Comparison of ENCODE assay signal across 33 mouse cellular contexts in the genomic region with DNA sequence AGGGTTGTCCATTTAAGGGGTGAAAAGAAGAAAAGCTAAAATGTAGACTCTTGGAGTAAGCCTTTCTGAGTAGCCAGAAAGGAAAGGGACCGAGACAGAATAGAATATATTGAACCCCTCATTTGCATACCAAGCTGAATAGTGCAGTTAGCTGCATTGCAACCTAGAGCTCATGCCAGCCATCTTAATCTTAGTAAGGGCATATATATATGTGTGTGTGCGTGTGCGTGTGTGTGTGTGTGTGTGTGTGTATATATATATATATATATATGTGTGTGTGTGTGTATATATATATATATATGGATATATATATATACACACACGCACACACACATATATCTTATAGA. TPM values are rescaled to one million over a fixed set of nuclear protein-coding genes. Genes with fewer than 3 reads are reported as not detected.
DNase-seq lines count a peak whose midpoint lies in the region; ATAC-seq and TF ChIP-seq lines count a peak whose summit lies in the region.
"Had no signal": no experiment of that assay in that cellular context is flagged by ENCODE, and none has a peak within 500 bp of the region (broad histone marks: within the 10 kb centered on the region; RNA-seq: fewer than 3 reads in every experiment).

No protein-coding gene starts in this region.

- peak; percentile 67; the same call in 1 of the 2 replicates for ATAC-seq in hindbrain, embryonic 12.5 days (ENCODE audit: low FRiP score)
- ATAC-seq in hindbrain, embryonic 16.5 days, result no peak
- ATAC-seq in forebrain, embryonic 15.5 days (replicated peaks), result 0 out of 2 replicates have a peak, but pooled peaks have one; percentile 60
- ATAC-seq in neural tube, embryonic 13.5 days (ENCODE audit: low read depth), result peak; percentile 63
- ATAC-seq: CD4-positive, CD25-positive, alpha-beta regulatory T cell, adult 4 months; Patski had no signal

- H3K9ac ChIP-seq in hindbrain, embryonic 12.5 days, result no peak overlapping the region
- no peak overlapping the region for H3K9ac ChIP-seq in hindbrain, embryonic 16.5 days (ENCODE audit: low read depth, low read length)
- no peak overlapping the region for H3K9ac ChIP-seq in ES-E14 (ENCODE audit: insufficient read depth, low read depth, low read length, poor library complexity, severe bottlenecking)
- no peak overlapping the region for H3K9ac ChIP-seq in forebrain, embryonic 15.5 days (replicated peaks)
- no peak overlapping the region for H3K9ac ChIP-seq in neural tube, embryonic 13.5 days
- H3K9ac ChIP-seq: heart, embryonic 13.5 days; hindbrain, embryonic 14.5 days had no signal

- in situ Hi-C loops in ES-E14 (cut with MboI; ENCODE audit: low sequenced_read_pairs in 2 of 2, unreplicated experiment in 2 of 2), result no loop called here

- no peak for DNase-seq in ES-E14 (ENCODE audit: low read depth, low spot score)
- no peak for DNase-seq in left cerebral cortex, adult 11 months (ENCODE audit: low spot score)
- DNase-seq in thymus, postnatal 14 days, result no peak
- DNase-seq: adrenal gland, postnatal 36 days; cerebellum, adult 9-11 months; gastrocnemius, postnatal 25 days; heart, postnatal 14 days; kidney, adult 8-10 months; kidney, postnatal 10 days; lung, postnatal 4 days; thymus, postnatal 36 days had no signal

- H3K4me3 ChIP-seq in hindbrain, embryonic 12.5 days, result no peak overlapping the region
- no peak overlapping the region for H3K4me3 ChIP-seq in hindbrain, embryonic 16.5 days (ENCODE audit: low read length)
- no peak overlapping the region for H3K4me3 ChIP-seq in ES-E14 (ENCODE audit: insufficient read depth in 1 of 2, low read depth in 1 of 2, low read length in 2 of 2, poor library complexity in 1 of 2, severe bottlenecking in 1 of 2)
- no peak overlapping the region for H3K4me3 ChIP-seq in forebrain, embryonic 15.5 days
- H3K4me3 ChIP-seq in neural tube, embryonic 13.5 days, result no peak overlapping the region
- H3K4me3 ChIP-seq: heart, adult 2 months; heart, embryonic 13.5 days; myocyte had no signal

- no peaks in the 10 kb centered on the region for H3K36me3 ChIP-seq in hindbrain, embryonic 12.5 days
- H3K36me3 ChIP-seq in hindbrain, embryonic 16.5 days (ENCODE audit: control insufficient read depth, insufficient read depth, low read length), result no peaks in the 10 kb centered on the region
- no peaks in the 10 kb centered on the region for H3K36me3 ChIP-seq in ES-E14 (ENCODE audit: control insufficient read depth, insufficient read depth, low read length, poor library complexity, severe bottlenecking)
- H3K36me3 ChIP-seq in forebrain, embryonic 15.5 days, result no peaks in the 10 kb centered on the region
- H3K36me3 ChIP-seq in neural tube, embryonic 13.5 days, result no peaks in the 10 kb centered on the region
- H3K36me3 ChIP-seq: G1E; heart, embryonic 13.5 days had no signal

- H3K27me3 ChIP-seq in hindbrain, embryonic 12.5 days, result no peaks in the 10 kb centered on the region
- no peaks in the 10 kb centered on the region for H3K27me3 ChIP-seq in hindbrain, embryonic 16.5 days (replicated peaks; ENCODE audit: control insufficient read depth, insufficient read depth, low read length)
- no peaks in the 10 kb centered on the region for H3K27me3 ChIP-seq in forebrain, embryonic 15.5 days
- no peaks in the 10 kb centered on the region for H3K27me3 ChIP-seq in neural tube, embryonic 13.5 days
- H3K27me3 ChIP-seq: heart, embryonic 13.5 days; Patski had no signal

- no peaks in the 10 kb centered on the region for H3K9me3 ChIP-seq in hindbrain, embryonic 12.5 days (replicated peaks)
- H3K9me3 ChIP-seq in hindbrain, embryonic 16.5 days (ENCODE audit: control insufficient read depth, low read length), result no peaks in the 10 kb centered on the region
- H3K9me3 ChIP-seq in ES-E14 (ENCODE audit: control insufficient read depth, insufficient read depth, low read depth, low read length), result no peaks in the 10 kb centered on the region
- H3K9me3 ChIP-seq in forebrain, embryonic 15.5 days, result no peaks in the 10 kb centered on the region
- H3K9me3 ChIP-seq in neural tube, embryonic 13.5 days, result no peaks in the 10 kb centered on the region
- H3K9me3 ChIP-seq: G1E had no signal

- 81% methylated on average over 4 of the region's 4 CpGs for WGBS in hindbrain, embryonic 12.5 days
- WGBS in hindbrain, embryonic 16.5 days, result 74% methylated on average over 4 of the region's 4 CpGs
- 50% methylated on average over 4 of the region's 4 CpGs for WGBS in forebrain, embryonic 15.5 days
- WGBS in neural tube, embryonic 13.5 days, result 58% methylated on average over 4 of the region's 4 CpGs

- no peak overlapping the region for H3K4me2 ChIP-seq in hindbrain, embryonic 12.5 days (replicated peaks)
- no peak overlapping the region for H3K4me2 ChIP-seq in hindbrain, embryonic 16.5 days (ENCODE audit: low read length)
- H3K4me2 ChIP-seq in forebrain, embryonic 15.5 days (replicated peaks), result no peak overlapping the region
- H3K4me2 ChIP-seq in neural tube, embryonic 13.5 days, result peak overlapping the region; percentile 12; the same call in 1 of the 2 replicates
- H3K4me2 ChIP-seq: heart, embryonic 13.5 days; hindbrain, embryonic 14.5 days had no signal

- no peaks in the 10 kb centered on the region for H3K4me1 ChIP-seq in hindbrain, embryonic 12.5 days
- H3K4me1 ChIP-seq in hindbrain, embryonic 16.5 days (ENCODE audit: control insufficient read depth, insufficient read depth, low read depth, low read length), result no peaks in the 10 kb centered on the region
- H3K4me1 ChIP-seq in ES-E14 (ENCODE audit: control insufficient read depth in 2 of 2, insufficient read depth in 2 of 2, low read length in 2 of 2, poor library complexity in 1 of 2), result peaks cover 7 to 16% of the 10 kb centered on the region in 2 experiments; a peak in 3 of 4 replicates
- 0 out of 2 replicates have a peak, but pooled peaks cover 4% of the 10 kb centered on the region for H3K4me1 ChIP-seq in forebrain, embryonic 15.5 days
- no peaks in the 10 kb centered on the region; the same call in 1 of the 2 replicates for H3K4me1 ChIP-seq in neural tube, embryonic 13.5 days (replicated peaks)
- H3K4me1 ChIP-seq: heart, embryonic 13.5 days had no signal

- no peak overlapping the region for H3K27ac ChIP-seq in hindbrain, embryonic 12.5 days
- H3K27ac ChIP-seq in hindbrain, embryonic 16.5 days (ENCODE audit: low read depth, low read length), result no peak overlapping the region
- H3K27ac ChIP-seq in ES-E14 (ENCODE audit: insufficient read depth, low read depth, low read length, poor library complexity, severe bottlenecking), result peak overlapping the region; percentile 66; the same call in 1 of the 2 replicates
- H3K27ac ChIP-seq in forebrain, embryonic 15.5 days (replicated peaks), result no peak overlapping the region
- no peak overlapping the region for H3K27ac ChIP-seq in neural tube, embryonic 13.5 days (replicated peaks)
- H3K27ac ChIP-seq: heart, adult 2 months; heart, embryonic 13.5 days; hindbrain, embryonic 14.5 days had no signal

TF ChIP-seq in ES-E14, 5 proteins besides CTCF, POLR2A, EP300 and RAD21:
- no peak for TF ChIP-seq ZC3H11A (IDR thresholded peaks at IDR 0.05; ENCODE audit: borderline replicate concordance, low read depth, low read length)
- no peak for TF ChIP-seq HCFC1 (IDR thresholded peaks at IDR 0.05; ENCODE audit: borderline replicate concordance, insufficient read depth, low read length)
- no peak for TF ChIP-seq ZNF384 (IDR thresholded peaks at IDR 0.05; ENCODE audit: low read depth, low read length)
- TF ChIP-seq CHD2 (IDR thresholded peaks at IDR 0.05; ENCODE audit: low read depth, low read length), result no peak
- no peak for TF ChIP-seq MAFK (IDR thresholded peaks at IDR 0.05; ENCODE audit: insufficient read depth, low read depth, low read length)
TF ChIP-seq in ES-E14: peak in this region for 0.

RNA-seq across cellular contexts. Expression of a gene that starts 6.4 kb away (rescaled TPM):
- polyA plus RNA-seq in hindbrain, embryonic 12.5 days (2016; fragmentation: Nextera tagmentation; extraction: Ambion mirVana), result not detected in 2 replicates
- polyA plus RNA-seq in hindbrain, embryonic 16.5 days (2015; fragmentation: Nextera tagmentation; extraction: Ambion mirVana), result not detected in 2 replicates
- not detected in 2 replicates for total RNA-seq in ES-E14 (2012; rRNA removed)
- not detected in 2 replicates for polyA plus RNA-seq in forebrain, embryonic 15.5 days (2015; fragmentation: Nextera tagmentation; extraction: Ambion mirVana)
- not detected in 2 replicates for polyA plus RNA-seq in neural tube, embryonic 13.5 days (2015; fragmentation: Nextera tagmentation; extraction: Ambion mirVana)
- total RNA-seq: adrenal gland, adult 18-20 months; adrenal gland, postnatal 36 days; G1E; gastrocnemius, postnatal 25 days; heart, adult 2 months; heart, postnatal 14 days; layer of hippocampus, postnatal 14 days; liver, adult 2 months; megakaryocyte-erythroid progenitor cell, adult 5-6 weeks had no signal
- polyA plus RNA-seq: CD4-positive, CD25-positive, alpha-beta regulatory T cell, adult 4 months; embryonic facial prominence, embryonic 11.5 days; G1E; heart, adult 2 months; heart, embryonic 13.5 days; hindbrain, embryonic 14.5 days; intestine, embryonic 14.5 days; limb, embryonic 11.5 days; liver, adult 2 months; liver, embryonic 16.5 days; lung, embryonic 16.5 days; myocyte; Patski; spleen, adult 2 months; stomach, embryonic 14.5 days had no signal

RNA-seq across cellular contexts. Expression of a gene that starts 31.3 kb away (rescaled TPM):
- polyA plus RNA-seq in hindbrain, embryonic 12.5 days (2016; fragmentation: Nextera tagmentation; extraction: Ambion mirVana), result 2.1 and 2.4 TPM in 2 replicates
- polyA plus RNA-seq in hindbrain, embryonic 16.5 days (2015; fragmentation: Nextera tagmentation; extraction: Ambion mirVana), result 0.74 and 1.2 TPM in 2 replicates
- 12.7 and 22.8 TPM in 2 replicates for total RNA-seq in ES-E14 (2012; rRNA removed)
- polyA plus RNA-seq in forebrain, embryonic 15.5 days (2015; fragmentation: Nextera tagmentation; extraction: Ambion mirVana), result 0.49 and 1.3 TPM in 2 replicates
- polyA plus RNA-seq in neural tube, embryonic 13.5 days (2015; fragmentation: Nextera tagmentation; extraction: Ambion mirVana), result 5.7 and 5.8 TPM in 2 replicates
- total RNA-seq: adrenal gland, adult 18-20 months; adrenal gland, postnatal 36 days; G1E; gastrocnemius, postnatal 25 days; heart, adult 2 months; heart, postnatal 14 days; liver, adult 2 months; megakaryocyte-erythroid progenitor cell, adult 5-6 weeks had no signal
- polyA plus RNA-seq: CD4-positive, CD25-positive, alpha-beta regulatory T cell, adult 4 months; G1E; liver, adult 2 months; myocyte; spleen, adult 2 months had no signal

RNA-seq across cellular contexts. Expression of a gene that starts 50.1 kb away (rescaled TPM):
- not detected in 2 replicates for polyA plus RNA-seq in hindbrain, embryonic 12.5 days (2016; fragmentation: Nextera tagmentation; extraction: Ambion mirVana)
- polyA plus RNA-seq in hindbrain, embryonic 16.5 days (2015; fragmentation: Nextera tagmentation; extraction: Ambion mirVana), result not detected in 2 replicates
- total RNA-seq in ES-E14 (2012; rRNA removed), result not detected in 2 replicates
- polyA plus RNA-seq in forebrain, embryonic 15.5 days (2015; fragmentation: Nextera tagmentation; extraction: Ambion mirVana), result not detected in 2 replicates
- polyA plus RNA-seq in neural tube, embryonic 13.5 days (2015; fragmentation: Nextera tagmentation; extraction: Ambion mirVana), result not detected in 2 replicates
- total RNA-seq: adrenal gland, adult 18-20 months; adrenal gland, postnatal 36 days; gastrocnemius, postnatal 25 days; heart, adult 2 months; heart, postnatal 14 days; layer of hippocampus, postnatal 14 days; liver, adult 2 months; megakaryocyte-erythroid progenitor cell, adult 5-6 weeks had no signal
- polyA plus RNA-seq: CD4-positive, CD25-positive, alpha-beta regulatory T cell, adult 4 months; embryonic facial prominence, embryonic 11.5 days; G1E; heart, adult 2 months; heart, embryonic 13.5 days; intestine, embryonic 14.5 days; limb, embryonic 11.5 days; liver, adult 2 months; liver, embryonic 16.5 days; lung, embryonic 16.5 days; myocyte; spleen, adult 2 months; stomach, embryonic 14.5 days had no signal

RNA-seq across cellular contexts. Expression of a gene that starts 50.1 kb away (rescaled TPM):
- polyA plus RNA-seq in hindbrain, embryonic 12.5 days (2016; fragmentation: Nextera tagmentation; extraction: Ambion mirVana), result not detected in 2 replicates
- polyA plus RNA-seq in hindbrain, embryonic 16.5 days (2015; fragmentation: Nextera tagmentation; extraction: Ambion mirVana), result 0.10 TPM in 1 of 2 replicates, not detected in the other
- total RNA-seq in ES-E14 (2012; rRNA removed), result 0.09 TPM in 1 of 2 replicates, not detected in the other
- not detected in 2 replicates for polyA plus RNA-seq in forebrain, embryonic 15.5 days (2015; fragmentation: Nextera tagmentation; extraction: Ambion mirVana)
- polyA plus RNA-seq in neural tube, embryonic 13.5 days (2015; fragmentation: Nextera tagmentation; extraction: Ambion mirVana), result not detected in 2 replicates
- total RNA-seq: adrenal gland, adult 18-20 months; adrenal gland, postnatal 36 days; gastrocnemius, postnatal 25 days; heart, adult 2 months; heart, postnatal 14 days; layer of hippocampus, postnatal 14 days; liver, adult 2 months; megakaryocyte-erythroid progenitor cell, adult 5-6 weeks had no signal
- polyA plus RNA-seq: CD4-positive, CD25-positive, alpha-beta regulatory T cell, adult 4 months; embryonic facial prominence, embryonic 11.5 days; G1E; heart, adult 2 months; intestine, embryonic 14.5 days; limb, embryonic 11.5 days; liver, adult 2 months; liver, embryonic 16.5 days; lung, embryonic 16.5 days; myocyte; spleen, adult 2 months; stomach, embryonic 14.5 days had no signal
